Mouse (Mus musculus) intestine, embryonic 15.5 days (tissue): Measurements from ENCODE around the gene Zfp174. TPM values are rescaled to one million over a fixed set of nuclear protein-coding genes. Genes with fewer than 3 reads are reported as not detected.

Experiments used
- ATAC-seq: fragments of 200-750 bp; cut with Nextera tagmentation; 2 replicates; pipeline ENCODE4 v1.8.0; 2017; ENCODE audit warnings: moderate TSS enrichment, moderate library complexity
- H3K27ac ChIP-seq: fragments of 300-500 bp; sonication (generic); 2 replicates; pipeline ENCODE4 v1.5.1; 2015; ENCODE audit warnings: mild to moderate bottlenecking, inconsistent platforms
- H3K27me3 ChIP-seq: fragments of 300-500 bp; sonication (generic); replicated peaks from 2 replicates; pipeline ENCODE4 v1.6.1; 2015; ENCODE audit warnings: inconsistent platforms
- H3K36me3 ChIP-seq: fragments of 300-500 bp; sonication (generic); 2 replicates; pipeline ENCODE4 v1.6.1; 2015; ENCODE audit warnings: inconsistent platforms
- H3K4me1 ChIP-seq: fragments of 300-500 bp; sonication (generic); replicated peaks from 2 replicates; pipeline ENCODE4 v1.6.1; 2015; ENCODE audit warnings: inconsistent platforms
- H3K4me2 ChIP-seq: fragments of 300-500 bp; sonication (generic); replicated peaks from 2 replicates; pipeline ENCODE4 v1.6.1; 2015; ENCODE audit warnings: mild to moderate bottlenecking, inconsistent platforms
- H3K4me3 ChIP-seq: fragments of 300-500 bp; sonication (generic); replicated peaks from 2 replicates; pipeline ENCODE4 v1.5.1; 2015; ENCODE audit warnings: inconsistent platforms
- H3K9ac ChIP-seq: fragments of 300-500 bp; sonication (generic); 2 replicates; pipeline ENCODE4 v1.6.1; 2015; ENCODE audit warnings: inconsistent platforms
- H3K9me3 ChIP-seq: fragments of 300-500 bp; sonication (generic); 2 replicates; pipeline ENCODE4 v1.6.1; 2016; ENCODE audit warnings: inconsistent platforms
- WGBS: fragments of 180-500 bp; shearing (Covaris S2); methylation state at CpG from one replicate; pipeline ENCODE4 v1.1.7; 2015; 5-methylcytosine and 5-hydroxymethylcytosine counted together
- polyA plus RNA-seq: library from polyadenylated mRNA; unstranded; fragments of >200 nt; fragmentation: Nextera tagmentation; extraction: Ambion mirVana; gene quantifications from 2 replicates; pipeline ENCODE4 v1.2.1, GENCODE M21; 2015

Gene Zfp174
- polyA plus RNA-seq, 1 experiment from 2014 or later = 1.0 TPM

GRCm38 (mm10) chr16:3891621-3892295 is 44.7 kb downstream of the Zfp174 start:
- Histone ChIP-seq H3K36me3 (0 out of 2 replicates have a peak, but pooled peaks cover 2% of the 10 kb centered on the region), H3K27me3 (no peaks in the 10 kb centered on the region), H3K9me3 (no peaks in the 10 kb centered on the region), H3K4me1 (0 out of 2 replicates have a peak, but pooled peaks cover 3% of the 10 kb centered on the region), H3K4me3 (no peak overlapping the region), H3K9ac (no peak overlapping the region), H3K27ac (no peak overlapping the region), H3K4me2 (no peak overlapping the region)
- 93% methylated on average over 14 of the region's 14 CpGs for WGBS
- no peak for ATAC-seq

- Histone ChIP-seq H3K4me3 (no peak overlapping the region), H3K9ac (no peak overlapping the region), H3K27ac (no peak overlapping the region), H3K4me1 (0 out of 2 replicates have a peak, but pooled peaks cover 3% of the 10 kb centered on the region), H3K27me3 (no peaks in the 10 kb centered on the region), H3K4me2 (no peak overlapping the region), H3K36me3 (peaks cover 15% of the 10 kb centered on the region), H3K9me3 (no peaks in the 10 kb centered on the region)
- WGBS = 42% methylated on average over 3 of the region's 3 CpGs
- ATAC-seq = no peak
These were observed 46.7 kb downstream of the Zfp174 start for GRCm38 (mm10) chr16:3893739-3894138.

- Histone ChIP-seq H3K27ac (peak overlapping the region; percentile 33; the same call in 1 of the 2 replicates), H3K4me2 (no peak overlapping the region; the same call in 1 of the 2 replicates), H3K4me3 (no peak overlapping the region), H3K9ac (no peak overlapping the region), H3K4me1 (0 out of 2 replicates have a peak, but pooled peaks cover 3% of the 10 kb centered on the region), H3K36me3 (peaks cover 29% of the 10 kb centered on the region), H3K9me3 (no peaks in the 10 kb centered on the region), H3K27me3 (no peaks in the 10 kb centered on the region)
- 68% methylated on average over 9 of the region's 9 CpGs for WGBS
- ATAC-seq = peak; percentile 86
These were observed 48.2 kb downstream of the Zfp174 start for GRCm38 (mm10) chr16:3895173-3895792.

GRCm38 (mm10) chr16:3896046-3896445 is 49.0 kb downstream of the Zfp174 start:
- Histone ChIP-seq H3K4me1 (0 out of 2 replicates have a peak, but pooled peaks cover 3% of the 10 kb centered on the region), H3K9ac (no peak overlapping the region), H3K27me3 (no peaks in the 10 kb centered on the region), H3K4me2 (no peak overlapping the region), H3K4me3 (no peak overlapping the region), H3K9me3 (no peaks in the 10 kb centered on the region), H3K36me3 (peaks cover 37% of the 10 kb centered on the region), H3K27ac (peak overlapping the region; percentile 33; the same call in 1 of the 2 replicates)
- no peak for ATAC-seq
- 80% methylated on average over 6 of the region's 6 CpGs for WGBS

GRCm38 (mm10) chr16:3896553-3896952 is 49.5 kb downstream of the Zfp174 start:
- Histone ChIP-seq H3K4me2 (no peak overlapping the region), H3K27ac (no peak overlapping the region), H3K27me3 (no peaks in the 10 kb centered on the region), H3K9me3 (no peaks in the 10 kb centered on the region), H3K36me3 (peaks cover 41% of the 10 kb centered on the region), H3K4me1 (0 out of 2 replicates have a peak, but pooled peaks cover 3% of the 10 kb centered on the region), H3K9ac (no peak overlapping the region), H3K4me3 (no peak overlapping the region)
- 77% methylated on average over 1 of the region's 1 CpGs for WGBS
- ATAC-seq = peak; percentile 75

- H3K4me2 ChIP-seq = no peak overlapping the region
- no peaks in the 10 kb centered on the region for H3K27me3 ChIP-seq
- peaks cover 16% of the 10 kb centered on the region; the same call in 1 of the 2 replicates for H3K36me3 ChIP-seq
- no peak overlapping the region for H3K9ac ChIP-seq
- 78% methylated on average over 2 of the region's 2 CpGs for WGBS
- no peak overlapping the region for H3K27ac ChIP-seq
- H3K4me1 ChIP-seq = 0 out of 2 replicates have a peak, but pooled peaks cover 3% of the 10 kb centered on the region
- ATAC-seq = no peak
- H3K9me3 ChIP-seq = no peaks in the 10 kb centered on the region
- no peak overlapping the region for H3K4me3 ChIP-seq
These were observed 60.4 kb downstream of the Zfp174 start for GRCm38 (mm10) chr16:3907471-3907870.

Other genes with a start within 250 kb of the Zfp174 start
- gene Mefv, start 129.2 kb upstream of the Zfp174 start, polyA plus RNA-seq = 0.19 TPM in 1 of 2 replicates, not detected in the other
- 38.6 and 40.1 TPM in 2 replicates for gene Zfp263, start 103.2 kb upstream of the Zfp174 start, polyA plus RNA-seq
- not detected in 2 replicates for gene Olfr15, start 16.4 kb upstream of the Zfp174 start, polyA plus RNA-seq
- 38.4 and 42.6 TPM in 2 replicates for gene Naa60, start 25.1 kb downstream of the Zfp174 start, polyA plus RNA-seq
- 4.2 and 5.1 TPM in 2 replicates for gene Zfp597, start 37.3 kb downstream of the Zfp174 start, polyA plus RNA-seq
- gene Gm20695, start 37.4 kb downstream of the Zfp174 start, polyA plus RNA-seq = 1.2 and 1.6 TPM in 2 replicates
- 5.0 and 6.2 TPM in 2 replicates for gene 1700037C18Rik, start 61.4 kb downstream of the Zfp174 start, polyA plus RNA-seq
- gene Cluap1, start 61.5 kb downstream of the Zfp174 start, polyA plus RNA-seq = 18.1 and 21.5 TPM in 2 replicates
- gene Nlrc3, start 129.4 kb downstream of the Zfp174 start, polyA plus RNA-seq = 1.00 and 1.0 TPM in 2 replicates
- 12.5 and 15.1 TPM in 2 replicates for gene Slx4, start 156.5 kb downstream of the Zfp174 start, polyA plus RNA-seq
- gene Dnase1, start 189.7 kb downstream of the Zfp174 start, polyA plus RNA-seq = 2.7 and 2.9 TPM in 2 replicates
- gene Trap1, start 230.6 kb downstream of the Zfp174 start, polyA plus RNA-seq = 115 and 116 TPM in 2 replicates